22 mouse cellular contexts compared by ENCODE assay signal in genomic region chr9:25443546-25443945, GRCm38 (mm10). TPM values are rescaled to one million over a fixed set of nuclear protein-coding genes. Genes with fewer than 3 reads are reported as not detected.
DNase-seq lines count a peak whose midpoint lies in the region; TF ChIP-seq lines count a peak whose summit lies in the region.
"Had no signal": no experiment of that assay in that cellular context is flagged by ENCODE, and none has a peak within 500 bp of the region (broad histone marks: within the 10 kb centered on the region; RNA-seq: fewer than 3 reads in every experiment).

No protein-coding gene starts in this region.

- DNase-seq in gastrocnemius, adult 2 months: peak; percentile 51
- DNase-seq in gastrocnemius, postnatal 10 days: no peak
- no peak for DNase-seq in left cerebral cortex, adult 2 months (ENCODE audit: extremely low spot score in 1 of 2, low spot score in 2 of 2)
- no peak for DNase-seq in left cerebral cortex, adult 9 months (ENCODE audit: low spot score in 2 of 2)
- peak; percentile 24 for DNase-seq in brain, adult 2 months (ENCODE audit: low read depth, low spot score)
- no peak for DNase-seq in layer of hippocampus, adult 8-10 months (ENCODE audit: low spot score in 2 of 2)
- DNase-seq in frontal cortex, adult 2 months (ENCODE audit: extremely low spot score in 1 of 2, low spot score in 1 of 2): no peak
- DNase-seq: adrenal gland, adult 8-10 months; adrenal gland, postnatal 14 days; adrenal gland, postnatal 36 days; cerebellum, adult 11 months; cerebellum, adult 18-20 months; cerebellum, adult 8-10 months; cerebellum, adult 9-11 months; cerebellum, postnatal 14 days; cerebellum, postnatal 36 days; embryo, embryonic 11 days had no signal

- no peak overlapping the region for H3K4me3 ChIP-seq in gastrocnemius, adult 2 months
- H3K4me3 ChIP-seq in left cerebral cortex, adult 2 months: no peak overlapping the region
- H3K4me3 ChIP-seq: embryonic facial prominence, embryonic 13.5 days; embryonic facial prominence, embryonic 15.5 days; erythroblast, embryonic 14.5 days; forebrain, embryonic 10.5 days; forebrain, embryonic 12.5 days had no signal

- no peak overlapping the region for H3K27ac ChIP-seq in gastrocnemius, adult 2 months
- H3K27ac ChIP-seq in left cerebral cortex, adult 2 months: peak overlapping the region; percentile 73; the same call in 1 of the 2 replicates
- H3K27ac ChIP-seq: embryonic facial prominence, embryonic 13.5 days; embryonic facial prominence, embryonic 15.5 days; forebrain, embryonic 10.5 days; forebrain, embryonic 12.5 days had no signal

- no peak for TF ChIP-seq CTCF in gastrocnemius, adult 2 months (IDR thresholded peaks at IDR 0.05)
- no peak for TF ChIP-seq CTCF in left cerebral cortex, adult 2 months (IDR thresholded peaks at IDR 0.05)

- intact Hi-C loops in gastrocnemius, adult 2 months (cut with DNase I): no loop called here
- intact Hi-C loops in left cerebral cortex, adult 2 months (cut with DNase I): loop anchor here (5.0 kb wide), 1 partner anchor 36 kb away; no protein-coding TSS in a partner anchor

RNA-seq across cellular contexts. Expression of gene Eepd1, which starts 37.8 kb away (rescaled TPM):
- 100 to 1,000 TPM in 1 of 2 experiments, 10 to 100 TPM in 1; 99.2 to 114 TPM for total RNA-seq in gastrocnemius, adult 2 months (2021)
- 10 to 100 TPM; 49.4 to 59.9 TPM for total RNA-seq in gastrocnemius, postnatal 10 days (2021)
- 10 to 100 TPM; 20.2 to 22.9 TPM for total RNA-seq in left cerebral cortex, adult 2 months (2021)
- 10 to 100 TPM; 18.0 to 22.1 (median 19.6) TPM for total RNA-seq in layer of hippocampus, adult 8-10 months (2022)
- 21.1 and 22.8 TPM in 2 replicates for polyA plus RNA-seq in frontal cortex, adult 2 months (2012; rRNA removed)

Comparison
In these comparisons a context has a peak if more than half of its experiments do, and no peak if none do; other contexts are left out.
1. DNase-seq: peak in gastrocnemius, adult 2 months (single experiment) and brain, adult 2 months (single experiment); none in gastrocnemius, postnatal 10 days (single experiment), left cerebral cortex, adult 2 months (0 of 2), left cerebral cortex, adult 9 months (0 of 2), layer of hippocampus, adult 8-10 months (0 of 2) and frontal cortex, adult 2 months (0 of 2).